Mouse (Mus musculus) CH12.LX (cell line): ENCODE measurements around the gene Gm960. TPM values are rescaled to one million over a fixed set of nuclear protein-coding genes. Genes with fewer than 3 reads are reported as not detected.

Source experiments
- DNase-seq: peaks from one replicate; pipeline ENCODE4 v3.0.0-alpha.2; 2013; ENCODE audit errors: extremely low read depth
- H3K27ac ChIP-seq: 2 replicates; pipeline ENCODE4 v1.5.1; 2012; ENCODE audit warnings: low read depth, mild to moderate bottlenecking, control low read depth, moderate library complexity; ENCODE audit not compliant: insufficient read depth
- H3K27me3 ChIP-seq: replicated peaks from 2 replicates; pipeline ENCODE3; 2012; ENCODE audit warnings: inconsistent platforms
- H3K36me3 ChIP-seq, 2 experiments: replicated peaks in 1 of 2; 2 replicates each; pipeline versions ENCODE3 to v1.6.1; 2012; ENCODE audit warnings: inconsistent platforms in 1 of 2, low read length in 1 of 2, mild to moderate bottlenecking in 1 of 2, mixed read lengths in 1 of 2, moderate library complexity in 1 of 2; ENCODE audit not compliant: control insufficient read depth in 1 of 2, insufficient read depth in 1 of 2
- H3K4me1 ChIP-seq, 2 experiments: 2 replicates each; pipeline ENCODE4 v1.6.1; 2012; ENCODE audit warnings: inconsistent platforms in 1 of 2, moderate library complexity in 1 of 2; ENCODE audit not compliant: insufficient read depth in 2 of 2, control insufficient read depth in 1 of 2
- H3K4me2 ChIP-seq: 2 replicates; pipeline ENCODE4 v1.6.1; 2012; ENCODE audit warnings: low read depth, mild to moderate bottlenecking, control low read depth; ENCODE audit not compliant: poor library complexity, insufficient read depth, severe bottlenecking
- H3K4me3 ChIP-seq, 3 experiments: fragments of 150-350 bp in 1 of 3; sonication (generic) in 1 of 3; replicated peaks in 1 of 3; 2 replicates each; pipeline versions ENCODE3 to v1.5.1; 2011 to 2012; ENCODE audit warnings: low read depth in 2 of 3, low read length in 2 of 3, mild to moderate bottlenecking in 2 of 3, moderate library complexity in 2 of 3, control low read depth in 1 of 3, improper control_type of control experiment in 1 of 3, inconsistent platforms in 1 of 3, mixed read lengths in 1 of 3; ENCODE audit not compliant: poor library complexity in 1 of 3
- H3K79me2 ChIP-seq: replicated peaks from 2 replicates; pipeline ENCODE4 v1.6.1; 2012; ENCODE audit warnings: mild to moderate bottlenecking, moderate library complexity; ENCODE audit not compliant: control insufficient read depth, poor library complexity, insufficient read depth, severe bottlenecking; ENCODE audit errors: extremely low read depth
- H3K9ac ChIP-seq: 2 replicates; pipeline ENCODE4 v1.6.1; 2012; ENCODE audit warnings: low read depth, mild to moderate bottlenecking, control low read depth, moderate library complexity; ENCODE audit not compliant: insufficient read depth
- H3K9me3 ChIP-seq: replicated peaks from 2 replicates; pipeline ENCODE3; 2012; ENCODE audit warnings: low read length, inconsistent platforms, mixed read lengths
- BHLHE40 ChIP-seq: IDR thresholded peaks from 2 replicates; pipeline ENCODE4 v1.6.1; 2011; ENCODE audit warnings: mild to moderate bottlenecking, low read depth, low read length, improper control_type of control experiment
- CHD1 ChIP-seq: IDR thresholded peaks from 2 replicates; pipeline ENCODE4 v1.6.1; 2012; ENCODE audit warnings: low read depth, low read length, improper control_type of control experiment, inconsistent platforms
- E2F4 ChIP-seq: IDR thresholded peaks from 2 replicates; pipeline ENCODE4 v1.6.1; 2011; ENCODE audit warnings: low read depth, low read length, improper control_type of control experiment; ENCODE audit not compliant: insufficient replicate concordance
- ELF1 ChIP-seq: IDR thresholded peaks from 2 replicates; pipeline ENCODE4 v1.6.1; 2014; ENCODE audit warnings: low read depth, mild to moderate bottlenecking, inconsistent platforms, low read length, improper control_type of control experiment
- EP300 ChIP-seq: IDR thresholded peaks from 2 replicates; pipeline ENCODE4 v1.6.1; 2011; ENCODE audit warnings: low read length, improper control_type of control experiment
- ETS1 ChIP-seq: conservative IDR thresholded peaks from 2 replicates; pipeline ENCODE4 v1.6.1; 2012; ENCODE audit warnings: low read depth, mild to moderate bottlenecking, inconsistent platforms, low read length, improper control_type of control experiment, moderate library complexity
- GABPA ChIP-seq: IDR thresholded peaks from 2 replicates; pipeline ENCODE4 v1.6.1; 2012; ENCODE audit warnings: low read depth, low read length, improper control_type of control experiment, inconsistent platforms; ENCODE audit not compliant: insufficient replicate concordance
- HCFC1 ChIP-seq: IDR thresholded peaks from 2 replicates; pipeline ENCODE4 v1.6.1; 2012; ENCODE audit warnings: low read depth, mild to moderate bottlenecking, inconsistent platforms, low read length, improper control_type of control experiment
- JUN ChIP-seq: IDR thresholded peaks from 2 replicates; pipeline ENCODE4 v1.6.1; 2011; ENCODE audit warnings: low read depth, mild to moderate bottlenecking, low read length, improper control_type of control experiment, moderate library complexity; ENCODE audit not compliant: insufficient read depth
- KAT2A ChIP-seq: IDR thresholded peaks from 2 replicates; pipeline ENCODE4 v1.6.1; 2012; ENCODE audit warnings: low read length, improper control_type of control experiment, inconsistent platforms; ENCODE audit not compliant: insufficient replicate concordance
- MAZ ChIP-seq: IDR thresholded peaks from 2 replicates; pipeline ENCODE4 v1.6.1; 2012; ENCODE audit warnings: low read depth, mild to moderate bottlenecking, inconsistent platforms, low read length, improper control_type of control experiment, moderate library complexity
- MXI1 ChIP-seq: IDR thresholded peaks from 2 replicates; pipeline ENCODE4 v1.6.1; 2011; ENCODE audit warnings: mild to moderate bottlenecking, low read depth, low read length, improper control_type of control experiment
- NELFE ChIP-seq: IDR thresholded peaks from 2 replicates; pipeline ENCODE4 v1.6.1; 2011; ENCODE audit warnings: low read depth, low read length, improper control_type of control experiment
- NRF1 ChIP-seq: IDR thresholded peaks from 2 replicates; pipeline ENCODE4 v1.6.1; 2014; ENCODE audit warnings: low read depth, mild to moderate bottlenecking, inconsistent platforms, low read length, improper control_type of control experiment, moderate library complexity
- POLR2A ChIP-seq: IDR thresholded peaks from 2 replicates; pipeline ENCODE4 v1.6.1; 2011; ENCODE audit warnings: low read depth, mild to moderate bottlenecking, improper control_type of control experiment, low read length
- POLR2AphosphoS2 ChIP-seq: IDR thresholded peaks from 2 replicates; pipeline ENCODE4 v1.6.1; 2011; ENCODE audit warnings: low read depth, low read length, improper control_type of control experiment
- RAD21 ChIP-seq: IDR thresholded peaks from 2 replicates; pipeline ENCODE4 v1.6.1; 2011; ENCODE audit warnings: low read depth, mild to moderate bottlenecking, low read length, improper control_type of control experiment, moderate library complexity
- RCOR1 ChIP-seq: conservative IDR thresholded peaks from 2 replicates; pipeline ENCODE4 v1.6.1; 2012; ENCODE audit warnings: low read depth, mild to moderate bottlenecking, inconsistent platforms, low read length, improper control_type of control experiment
- SIN3A ChIP-seq: IDR thresholded peaks from 2 replicates; pipeline ENCODE4 v1.6.1; 2012; ENCODE audit warnings: low read length, improper control_type of control experiment, inconsistent platforms
- SMC3 ChIP-seq: IDR thresholded peaks from 2 replicates; pipeline ENCODE4 v1.6.1; 2011; ENCODE audit warnings: low read depth, low read length, improper control_type of control experiment
- TBP ChIP-seq: conservative IDR thresholded peaks from 2 replicates; pipeline ENCODE4 v1.6.1; 2011; ENCODE audit warnings: low read depth, low read length, improper control_type of control experiment
- TCF12 ChIP-seq: IDR thresholded peaks from 2 replicates; pipeline ENCODE4 v1.6.1; 2014; ENCODE audit warnings: low read depth, mild to moderate bottlenecking, inconsistent platforms, low read length, improper control_type of control experiment
- UBTF ChIP-seq: IDR thresholded peaks from 2 replicates; pipeline ENCODE4 v1.6.1; 2012; ENCODE audit warnings: low read depth, mild to moderate bottlenecking, inconsistent platforms, low read length, improper control_type of control experiment, moderate library complexity
- USF1 ChIP-seq: IDR thresholded peaks from 2 replicates; pipeline ENCODE4 v1.6.1; 2014; ENCODE audit warnings: low read depth, mild to moderate bottlenecking, inconsistent platforms, low read length, improper control_type of control experiment
- USF2 ChIP-seq: conservative IDR thresholded peaks from 2 replicates; pipeline ENCODE4 v1.6.1; 2011; ENCODE audit warnings: low read depth, low read length, improper control_type of control experiment
- ZKSCAN1 ChIP-seq: IDR thresholded peaks from 2 replicates; pipeline ENCODE4 v1.6.1; 2012; ENCODE audit warnings: low read depth, inconsistent platforms, low read length, improper control_type of control experiment, borderline replicate concordance
- ZMIZ1 ChIP-seq: IDR thresholded peaks from 2 replicates; pipeline ENCODE4 v1.6.1; 2012; ENCODE audit warnings: low read depth, mild to moderate bottlenecking, inconsistent platforms, low read length, improper control_type of control experiment
- ZNF384 ChIP-seq: IDR thresholded peaks from 2 replicates; pipeline ENCODE4 v1.6.1; 2012; ENCODE audit warnings: low read depth, low read length, improper control_type of control experiment, inconsistent platforms
- dilution Hi-C: fragments of 300-500 bp; cut with MboI; formaldehyde crosslinking; loops from 2 replicates; pipeline ENCODE4 v1.14.3; 2020; ENCODE audit warnings: low sequenced_read_pairs; ENCODE audit not compliant: extremely low pct_unique_long_range_greater_than_20kb, extremely low pct_ligation_motif_present
- in situ Hi-C: fragments of 300-500 bp; cut with MboI; formaldehyde crosslinking; loops from 3 replicates; pipeline ENCODE4 v1.14.3; 2019; ENCODE audit warnings: low sequenced_read_pairs, low pct_ligation_motif_present, low pct_unique_long_range_greater_than_20kb, mixed read lengths
- polyA plus RNA-seq: library from polyadenylated mRNA; unstranded; fragments of >175 nt; gene quantifications from 2 replicates; pipeline ENCODE4 v1.2.1, GENCODE M21; 2012; ENCODE audit warnings: low read depth; ENCODE audit not compliant: insufficient read length
- total RNA-seq, 2 experiments: library from RNA; depleted of rRNA; stranded (reverse); fragments of 300-350 nt in 1 of 2; fragments of >200 nt in 1 of 2; gene quantifications; 2 replicates each; pipeline ENCODE4 v1.2.3; 2012 to 2014

Gm960 gene
- total and polyA plus RNA-seq, 3 experiments: 0.38 TPM; not detected in 2

GRCm38 (mm10) chr19:4694346-4694745 is 4.1 kb downstream of the Gm960 start:
- H3K4me3 ChIP-seq: no peak overlapping the region
- no peak for DNase-seq
- no peaks in the 10 kb centered on the region for H3K4me1 ChIP-seq
- H3K9ac ChIP-seq: no peak overlapping the region
- dilution Hi-C loops (no loop called here), in situ Hi-C loops (loop anchor here (10.0 kb wide), 1 partner anchor 50 kb away; no protein-coding TSS in a partner anchor)
- no peaks in the 10 kb centered on the region for H3K9me3 ChIP-seq
- H3K27ac ChIP-seq: no peak overlapping the region
- H3K4me2 ChIP-seq: no peak overlapping the region
- TF ChIP-seq USF2 (no peak), NELFE (no peak), SMC3 (no peak), MXI1 (no peak), UBTF (no peak), RCOR1 (no peak), ZNF384 (no peak), HCFC1 (no peak)
- no peaks in the 10 kb centered on the region for H3K79me2 ChIP-seq
- H3K27me3 ChIP-seq: peaks cover 42% of the 10 kb centered on the region
- no peaks in the 10 kb centered on the region for H3K36me3 ChIP-seq

- dilution Hi-C loops: no loop called here
- Histone ChIP-seq H3K4me2 (no peak overlapping the region), H3K9me3 (no peaks in the 10 kb centered on the region), H3K4me3 (no peak overlapping the region), H3K79me2 (no peaks in the 10 kb centered on the region), H3K36me3 (no peaks in the 10 kb centered on the region), H3K27me3 (peaks cover 18% of the 10 kb centered on the region), H3K9ac (no peak overlapping the region), H3K27ac (no peak overlapping the region), H3K4me1 (no peaks in the 10 kb centered on the region)
- no peak for DNase-seq
- TF ChIP-seq JUN (no peak), KAT2A (no peak), UBTF (no peak), RAD21 (no peak), ELF1 (no peak), POLR2A (no peak), SIN3A (no peak), GABPA (no peak)
- in situ Hi-C loops: no loop called here
These were observed 26.1 kb downstream of the Gm960 start for GRCm38 (mm10) chr19:4672401-4672800.

GRCm38 (mm10) chr19:4670776-4671175 is 27.7 kb downstream of the Gm960 start:
- Histone ChIP-seq H3K79me2 (no peaks in the 10 kb centered on the region), H3K27ac (no peak overlapping the region), H3K9ac (no peak overlapping the region), H3K4me1 (no peaks in the 10 kb centered on the region), H3K36me3 (no peaks in the 10 kb centered on the region), H3K27me3 (peaks cover 17% of the 10 kb centered on the region), H3K4me3 (no peak overlapping the region), H3K4me2 (no peak overlapping the region), H3K9me3 (no peaks in the 10 kb centered on the region)
- no peak for DNase-seq
- in situ Hi-C loops (no loop called here), dilution Hi-C loops (no loop called here)
- TF ChIP-seq USF1 (no peak), TCF12 (no peak), NRF1 (no peak), CHD1 (no peak), ETS1 (no peak), ZKSCAN1 (no peak), POLR2AphosphoS2 (no peak), TBP (no peak), HCFC1 (no peak), MAZ (no peak), MXI1 (no peak), GABPA (no peak), ZMIZ1 (no peak), BHLHE40 (no peak), EP300 (no peak), E2F4 (no peak), NELFE (no peak)
